Mouse (Mus musculus) kidney, adult 2 months (tissue): ENCODE measurements around the gene Ptprh. TPM values are rescaled to one million over a fixed set of nuclear protein-coding genes. Genes with fewer than 3 reads are reported as not detected.

Experiments
- DNase-seq: peaks from one replicate; pipeline ENCODE4 v3.0.0; 2021
- H3K27ac ChIP-seq: fragments of 200-500 bp; 2 replicates; pipeline ENCODE4 v1.5.1; 2012; ENCODE audit warnings: low read depth, low read length, control low read depth, inconsistent platforms; ENCODE audit not compliant: insufficient read depth
- H3K27me3 ChIP-seq: fragments of 200-500 bp; replicated peaks from 2 replicates; pipeline ENCODE4 v1.6.1; 2012; ENCODE audit warnings: mild to moderate bottlenecking, moderate library complexity, low read length, inconsistent platforms; ENCODE audit not compliant: control insufficient read depth, insufficient read depth
- H3K36me3 ChIP-seq: fragments of 200-500 bp; 2 replicates; pipeline ENCODE4 v1.6.1; 2012; ENCODE audit warnings: mild to moderate bottlenecking, moderate library complexity, low read length, inconsistent platforms; ENCODE audit not compliant: control insufficient read depth, insufficient read depth
- H3K4me1 ChIP-seq: fragments of 200-500 bp; 2 replicates; pipeline ENCODE4 v1.6.1; 2011; ENCODE audit warnings: low read length; ENCODE audit not compliant: control insufficient read depth, insufficient read depth
- H3K4me3 ChIP-seq: fragments of 200-500 bp; 2 replicates; pipeline ENCODE4 v1.5.1; 2011; ENCODE audit warnings: mild to moderate bottlenecking, low read depth, low read length, control low read depth; ENCODE audit not compliant: insufficient read depth
- CTCF ChIP-seq: fragments of 200-500 bp; conservative IDR thresholded peaks from 2 replicates; pipeline ENCODE4 v1.5.1; 2011; ENCODE audit warnings: low read depth, mild to moderate bottlenecking, control low read depth, low read length, moderate library complexity, mixed read lengths; ENCODE audit not compliant: insufficient read depth, insufficient read length
- POLR2A ChIP-seq: fragments of 200-500 bp; IDR thresholded peaks from one replicate; pipeline ENCODE4 v1.6.1; 2011; ENCODE audit warnings: low read depth, low read length, control low read depth
- WGBS: fragments of 180-500 bp; shearing (Covaris S2); methylation state at CpG from one replicate; pipeline ENCODE4 v1.1.7; 2018; 5-methylcytosine and 5-hydroxymethylcytosine counted together
- polyA plus RNA-seq: library from polyadenylated mRNA; depleted of rRNA; stranded (reverse); fragments of >200 nt; gene quantifications from 2 replicates; pipeline ENCODE4 v1.2.3, GENCODE M21; 2012

The Ptprh gene
- polyA plus RNA-seq, 1 experiment = 0.22 TPM

DNA sequence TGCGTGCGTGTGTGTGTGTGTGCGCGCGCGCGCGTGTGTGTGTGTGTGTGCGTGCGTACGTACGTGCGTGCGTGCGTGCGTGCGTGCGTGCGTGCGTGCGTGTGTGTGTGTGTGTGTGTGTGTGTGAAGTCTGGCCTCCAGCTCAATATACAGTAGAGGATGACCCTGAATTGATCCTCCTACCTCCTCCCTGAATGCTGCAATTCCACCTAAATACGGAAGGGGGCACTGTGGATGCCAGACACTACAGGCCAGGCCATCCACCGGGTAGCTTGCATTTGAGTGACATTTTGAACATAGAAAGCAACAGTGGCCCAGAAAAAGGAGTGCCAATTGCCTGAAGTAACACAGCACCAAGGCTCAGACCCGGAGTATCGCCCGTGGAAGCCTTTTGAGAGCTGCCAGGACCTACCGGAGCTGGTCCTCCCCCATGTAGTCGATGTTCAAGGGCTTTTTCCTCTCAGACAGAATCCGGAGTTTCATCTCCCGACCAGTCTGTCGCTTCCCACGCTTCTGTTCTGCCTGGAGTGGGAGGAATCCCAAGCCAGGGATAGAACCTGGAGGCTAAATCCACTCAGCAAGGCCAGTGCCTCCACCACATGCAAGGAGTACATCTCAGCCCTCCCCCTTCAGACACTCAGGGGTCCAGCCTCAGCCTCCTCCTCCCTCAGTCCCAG, 95.6 kb downstream of the Ptprh start:
- WGBS = 70% methylated on average over 30 of the region's 32 CpGs
- Histone ChIP-seq H3K27me3 (no peaks in the 10 kb centered on the region), H3K4me1 (no peaks in the 10 kb centered on the region), H3K27ac (no peak overlapping the region), H3K4me3 (no peak overlapping the region), H3K36me3 (no peaks in the 10 kb centered on the region)
- no peak for DNase-seq
- TF ChIP-seq POLR2A (no peak), CTCF (peak; percentile 38)

DNA sequence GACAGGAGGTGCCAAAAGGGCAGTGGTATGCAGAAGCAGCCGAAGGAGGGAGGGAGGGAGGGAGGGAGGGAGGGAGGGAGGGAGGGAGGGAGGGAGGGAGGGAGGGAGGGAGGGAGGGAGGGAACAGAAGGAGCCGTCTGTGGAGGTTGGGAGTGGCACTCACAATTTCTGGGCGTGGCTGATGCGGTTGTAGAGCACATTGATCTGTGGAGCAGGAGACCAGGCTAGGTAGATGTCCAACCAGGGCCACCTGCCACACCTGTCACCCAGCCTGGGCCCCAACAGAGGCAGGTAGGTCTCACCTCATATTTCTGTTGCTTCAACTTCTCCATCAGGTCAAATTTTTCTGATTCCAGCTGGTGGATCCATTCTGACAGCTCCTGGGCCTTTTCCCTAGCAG, 96.6 kb downstream of the Ptprh start:
- TF ChIP-seq POLR2A (no peak), CTCF (no peak)

DNA sequence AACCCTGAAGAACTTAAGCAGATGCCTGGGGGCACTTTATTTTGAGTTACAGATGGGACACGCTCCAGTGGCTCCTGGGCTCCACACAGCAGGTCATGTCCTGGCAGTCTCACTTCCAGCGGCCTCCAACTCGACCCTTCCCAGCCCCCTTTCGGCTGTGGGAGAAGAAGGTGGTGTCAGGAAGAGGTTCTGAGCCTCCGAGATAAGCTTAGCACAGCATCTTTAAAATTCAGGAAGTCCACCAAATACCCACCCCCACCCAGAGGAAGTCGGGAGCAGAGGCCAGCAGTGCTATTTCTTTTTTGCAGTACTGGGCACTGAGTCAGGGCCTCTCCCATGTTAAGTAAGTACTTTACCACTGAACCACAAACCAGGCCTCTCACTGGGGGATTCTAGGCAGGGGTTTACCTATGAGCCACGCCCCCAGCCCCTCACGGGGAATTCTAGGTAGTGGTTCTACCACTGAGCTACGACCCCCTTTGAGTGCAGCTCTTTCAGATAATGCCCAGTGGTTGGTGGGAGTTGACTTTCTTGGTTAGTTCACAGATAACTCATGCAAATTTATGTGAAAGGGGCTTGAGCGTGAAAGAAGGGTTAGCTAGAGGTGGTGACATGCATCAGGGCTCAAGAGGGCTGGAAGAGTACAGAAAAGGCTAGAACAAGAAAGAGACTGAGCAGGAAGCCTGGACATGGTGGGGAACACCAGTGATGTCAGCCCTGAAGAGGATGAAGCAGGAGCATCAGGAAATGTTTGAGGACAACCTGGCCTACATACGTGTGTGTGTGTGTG, 99.0 kb downstream of the Ptprh start:
- no peak overlapping the region for H3K27ac ChIP-seq
- no peak for DNase-seq
- no peak for TF ChIP-seq CTCF
- no peak for TF ChIP-seq POLR2A

More for the DNA sequence above, 96.6 kb downstream of the Ptprh start:
- no peak for DNase-seq
- no peak overlapping the region for H3K4me3 ChIP-seq
- H3K36me3 ChIP-seq = no peaks in the 10 kb centered on the region
- H3K27ac ChIP-seq = no peak overlapping the region
- no peaks in the 10 kb centered on the region for H3K4me1 ChIP-seq
- no peaks in the 10 kb centered on the region for H3K27me3 ChIP-seq
- WGBS = 54% methylated on average over 3 of the region's 4 CpGs

DNA sequence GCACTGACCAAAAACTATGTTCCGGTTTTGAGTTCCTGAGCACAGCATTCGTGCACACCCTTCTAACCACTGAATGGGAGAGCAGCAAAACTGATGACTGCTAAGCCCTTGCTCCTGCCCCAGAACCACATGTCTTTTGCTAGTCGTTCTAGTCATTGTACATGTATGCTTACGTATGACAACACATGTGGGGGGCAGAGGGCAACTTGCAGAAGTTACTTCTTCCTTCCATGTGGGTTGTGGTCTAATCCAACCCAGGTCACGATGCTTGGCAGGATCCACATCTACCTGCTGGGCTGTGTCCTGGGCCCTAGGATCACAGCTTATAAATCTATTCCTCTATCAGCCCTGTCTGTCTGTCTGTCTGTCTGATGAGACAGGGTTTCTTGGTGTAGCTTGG, 100.0 kb downstream of the Ptprh start:
- WGBS = 75% methylated on average over 5 of the region's 5 CpGs
- Histone ChIP-seq H3K27me3 (no peaks in the 10 kb centered on the region), H3K4me3 (no peak overlapping the region), H3K36me3 (no peaks in the 10 kb centered on the region), H3K4me1 (peaks cover 9% of the 10 kb centered on the region; the same call in 1 of the 2 replicates), H3K27ac (no peak overlapping the region)
- TF ChIP-seq CTCF (no peak), POLR2A (no peak)
- no peak for DNase-seq

More for the DNA sequence above, 99.0 kb downstream of the Ptprh start:
- H3K36me3 ChIP-seq = no peaks in the 10 kb centered on the region
- peaks cover 5% of the 10 kb centered on the region; the same call in 1 of the 2 replicates for H3K4me1 ChIP-seq
- H3K27me3 ChIP-seq = no peaks in the 10 kb centered on the region
- no peak overlapping the region for H3K4me3 ChIP-seq
- WGBS = 50% methylated on average over 11 of the region's 11 CpGs

DNA sequence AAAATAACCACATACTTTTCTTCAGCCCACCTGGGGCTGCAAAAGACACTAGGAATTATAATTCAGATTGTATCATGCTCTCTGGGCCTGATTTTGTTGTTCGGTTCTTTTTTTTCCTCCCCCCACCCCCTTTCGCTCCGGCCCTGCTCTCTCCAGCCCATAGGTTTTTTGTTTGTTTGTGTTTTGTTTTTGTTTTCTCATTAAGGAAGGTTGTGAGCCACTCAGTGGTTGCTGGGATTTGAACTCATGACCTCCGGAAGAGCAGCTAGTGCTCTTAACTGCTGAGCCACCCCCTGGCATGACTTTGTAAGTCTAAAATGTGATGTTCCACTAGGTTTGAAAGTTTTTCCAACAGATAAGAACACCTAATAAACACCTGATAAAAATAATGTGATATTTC, 100.7 kb downstream of the Ptprh start:
- Histone ChIP-seq H3K4me1 (peaks cover 13% of the 10 kb centered on the region; the same call in 1 of the 2 replicates), H3K36me3 (no peaks in the 10 kb centered on the region), H3K4me3 (no peak overlapping the region), H3K27ac (no peak overlapping the region), H3K27me3 (no peaks in the 10 kb centered on the region)
- 83% methylated on average over 4 of the region's 4 CpGs for WGBS
- DNase-seq = no peak
- TF ChIP-seq CTCF (no peak), POLR2A (no peak)

DNA sequence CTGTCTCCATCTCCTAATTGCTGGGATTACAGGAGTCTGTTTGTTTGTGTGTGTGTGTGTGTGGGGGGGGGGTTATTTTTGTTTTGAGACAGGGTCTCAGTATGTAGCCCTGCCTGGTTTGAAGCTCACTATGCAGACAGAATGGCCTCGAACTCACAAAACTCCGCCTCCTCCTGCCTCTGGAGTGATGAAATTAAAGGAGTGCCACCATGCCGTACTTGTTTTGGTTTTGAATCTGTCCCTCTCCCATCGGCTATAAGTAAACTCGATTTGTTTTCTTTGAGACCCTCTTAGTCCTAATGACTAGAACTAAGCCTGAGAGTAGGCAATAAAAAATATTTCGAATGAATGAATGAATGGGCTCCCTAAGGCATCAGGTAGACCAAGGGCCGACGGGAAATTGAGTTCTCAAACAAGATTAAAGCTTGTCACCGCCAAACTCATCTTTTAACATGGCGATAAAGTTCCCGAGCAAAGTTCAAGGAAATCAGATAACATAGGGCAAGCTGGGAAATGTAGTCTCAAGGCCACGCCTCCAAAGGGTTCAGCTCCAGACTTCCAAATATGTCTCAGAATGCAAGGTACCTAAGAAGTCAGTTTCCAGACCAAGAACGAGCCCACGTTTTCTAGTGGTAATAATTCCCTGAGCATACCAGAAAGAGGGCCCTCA, 101.3 kb downstream of the Ptprh start:
- Histone ChIP-seq H3K36me3 (no peaks in the 10 kb centered on the region), H3K27me3 (no peaks in the 10 kb centered on the region), H3K4me1 (peaks cover 13% of the 10 kb centered on the region; the same call in 1 of the 2 replicates), H3K4me3 (no peak overlapping the region; the same call in 1 of the 2 replicates), H3K27ac (no peak overlapping the region)
- DNase-seq = peak; percentile 83
- 10% methylated on average over 14 of the region's 14 CpGs for WGBS
- TF ChIP-seq POLR2A (no peak), CTCF (no peak)
